Mouse (Mus musculus) limb, embryonic 12.5 days (tissue): ENCODE measurements around the gene Rab4a. TPM values are rescaled to one million over a fixed set of nuclear protein-coding genes. Genes with fewer than 3 reads are reported as not detected.

ENCODE experiments used
- ATAC-seq: fragments of 200-750 bp; cut with Nextera tagmentation; 2 replicates; pipeline ENCODE4 v1.8.0; 2017; ENCODE audit warnings: low read depth, moderate TSS enrichment; ENCODE audit not compliant: insufficient number of reproducible peaks, insufficient read depth, low FRiP score, low TSS enrichment
- H3K27ac ChIP-seq: fragments of 300-500 bp; sonication (generic); 2 replicates; pipeline ENCODE4 v1.5.1; 2016; ENCODE audit warnings: mild to moderate bottlenecking, moderate library complexity
- H3K27me3 ChIP-seq: fragments of 300-500 bp; sonication (generic); 2 replicates; pipeline ENCODE4 v1.6.1; 2016; ENCODE audit warnings: mild to moderate bottlenecking, moderate library complexity
- H3K36me3 ChIP-seq: fragments of 300-500 bp; sonication (generic); 2 replicates; pipeline ENCODE4 v1.6.1; 2016; ENCODE audit warnings: mild to moderate bottlenecking, moderate library complexity
- H3K4me1 ChIP-seq: fragments of 300-500 bp; sonication (generic); replicated peaks from 2 replicates; pipeline ENCODE4 v1.6.1; 2016
- H3K4me2 ChIP-seq: fragments of 300-500 bp; sonication (generic); 2 replicates; pipeline ENCODE4 v1.6.1; 2016; ENCODE audit warnings: mild to moderate bottlenecking, moderate library complexity
- H3K4me3 ChIP-seq: fragments of 300-500 bp; sonication (generic); replicated peaks from 2 replicates; pipeline ENCODE4 v1.5.1; 2016; ENCODE audit warnings: mild to moderate bottlenecking
- H3K9ac ChIP-seq: fragments of 300-500 bp; sonication (generic); replicated peaks from 2 replicates; pipeline ENCODE4 v1.6.1; 2016; ENCODE audit warnings: mild to moderate bottlenecking, moderate library complexity
- H3K9me3 ChIP-seq: fragments of 300-500 bp; sonication (generic); 2 replicates; pipeline ENCODE4 v1.6.1; 2016; ENCODE audit warnings: mild to moderate bottlenecking, moderate library complexity
- WGBS: fragments of 180-500 bp; shearing (Covaris S2); methylation state at CpG from one replicate; pipeline ENCODE4 v1.1.7; 2016; 5-methylcytosine and 5-hydroxymethylcytosine counted together
- polyA plus RNA-seq: library from polyadenylated mRNA; unstranded; fragments of >200 nt; fragmentation: Nextera tagmentation; extraction: Ambion mirVana; gene quantifications from 2 replicates; pipeline ENCODE4 v1.2.1, GENCODE M21; 2016

The Rab4a gene
- polyA plus RNA-seq, 1 experiment from 2014 or later: 56.3 TPM

DNA sequence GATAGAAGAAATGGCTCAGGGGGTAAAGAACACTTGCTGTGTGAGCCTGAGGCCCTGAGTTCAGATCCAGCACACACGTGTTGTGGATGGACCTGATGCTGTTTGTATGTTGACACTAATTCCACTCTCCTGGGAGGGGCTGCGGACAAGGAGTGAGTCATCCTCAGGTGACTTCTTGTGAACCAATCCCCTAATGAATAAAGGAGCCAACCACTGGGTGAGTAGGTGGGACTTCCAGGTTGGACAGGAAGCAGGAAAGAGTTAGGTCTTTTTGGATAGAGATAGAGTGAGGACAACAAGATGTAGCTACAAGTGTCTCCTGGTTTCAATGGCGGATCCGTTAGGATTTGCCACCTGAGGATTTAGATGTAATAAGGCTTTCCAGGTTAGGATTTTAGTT is 43.6 kb downstream of the Rab4a start:
- ATAC-seq: no peak
- no peaks in the 10 kb centered on the region for H3K9me3 ChIP-seq
- H3K4me1 ChIP-seq: no peaks in the 10 kb centered on the region
- peaks cover 2% of the 10 kb centered on the region; the same call in 1 of the 2 replicates for H3K36me3 ChIP-seq
- H3K27me3 ChIP-seq: no peaks in the 10 kb centered on the region
- no peak overlapping the region for H3K9ac ChIP-seq
- no peak overlapping the region for H3K4me3 ChIP-seq
- no peak overlapping the region for H3K4me2 ChIP-seq
- no peak overlapping the region for H3K27ac ChIP-seq
- 81% methylated on average over 4 of the region's 4 CpGs for WGBS

DNA sequence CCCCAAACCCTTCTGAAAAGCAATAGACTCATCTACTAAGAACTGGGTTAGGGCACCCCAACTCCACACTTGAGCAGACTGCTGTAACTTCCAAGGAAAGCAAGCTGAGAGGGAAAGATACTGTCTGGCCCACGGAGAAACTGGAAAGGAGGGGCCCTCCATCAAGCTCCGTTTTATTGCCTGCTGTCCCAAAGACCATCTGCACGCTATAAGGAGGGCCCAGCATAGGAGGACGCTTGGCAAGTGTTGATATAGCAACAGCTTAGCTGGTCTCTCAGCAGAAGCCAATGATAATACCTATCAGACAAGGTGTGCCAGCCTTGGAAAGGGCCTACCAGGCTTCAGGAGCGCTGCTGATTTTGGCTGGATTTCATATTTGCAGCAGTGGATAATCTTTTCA is 45.8 kb downstream of the Rab4a start:
- Histone ChIP-seq H3K4me3 (no peak overlapping the region), H3K4me2 (no peak overlapping the region), H3K9me3 (no peaks in the 10 kb centered on the region), H3K36me3 (no peaks in the 10 kb centered on the region), H3K9ac (no peak overlapping the region), H3K27me3 (no peaks in the 10 kb centered on the region), H3K4me1 (no peaks in the 10 kb centered on the region), H3K27ac (no peak overlapping the region)
- WGBS: 47% methylated on average over 5 of the region's 5 CpGs
- no peak for ATAC-seq

DNA sequence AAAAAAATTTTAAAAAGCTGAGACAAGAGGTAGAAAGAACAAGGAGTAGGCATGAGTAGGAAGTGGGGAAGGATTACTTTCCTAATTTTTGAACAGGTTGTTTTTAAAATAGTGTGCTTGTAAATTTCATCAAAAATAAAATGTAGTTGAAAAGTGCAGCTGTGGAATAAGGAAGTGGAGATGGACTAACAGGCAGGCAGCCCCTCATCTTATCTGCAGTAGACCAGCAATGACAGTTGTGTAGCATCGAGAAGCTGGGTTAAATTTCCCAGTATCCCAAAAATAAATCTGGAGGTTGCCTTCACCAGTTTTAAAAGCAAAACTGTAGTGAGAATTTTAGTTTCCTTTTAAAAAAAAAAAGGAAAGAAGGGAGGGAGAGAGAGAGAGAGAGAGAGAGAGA is 48.5 kb downstream of the Rab4a start:
- H3K9ac ChIP-seq: no peak overlapping the region
- no peaks in the 10 kb centered on the region; the same call in 1 of the 2 replicates for H3K4me1 ChIP-seq
- H3K27ac ChIP-seq: no peak overlapping the region
- 94% methylated on average over 1 of the region's 1 CpGs for WGBS
- H3K4me2 ChIP-seq: no peak overlapping the region
- no peaks in the 10 kb centered on the region for H3K36me3 ChIP-seq
- ATAC-seq: no peak
- H3K27me3 ChIP-seq: no peaks in the 10 kb centered on the region
- no peaks in the 10 kb centered on the region for H3K9me3 ChIP-seq
- no peak overlapping the region for H3K4me3 ChIP-seq

DNA sequence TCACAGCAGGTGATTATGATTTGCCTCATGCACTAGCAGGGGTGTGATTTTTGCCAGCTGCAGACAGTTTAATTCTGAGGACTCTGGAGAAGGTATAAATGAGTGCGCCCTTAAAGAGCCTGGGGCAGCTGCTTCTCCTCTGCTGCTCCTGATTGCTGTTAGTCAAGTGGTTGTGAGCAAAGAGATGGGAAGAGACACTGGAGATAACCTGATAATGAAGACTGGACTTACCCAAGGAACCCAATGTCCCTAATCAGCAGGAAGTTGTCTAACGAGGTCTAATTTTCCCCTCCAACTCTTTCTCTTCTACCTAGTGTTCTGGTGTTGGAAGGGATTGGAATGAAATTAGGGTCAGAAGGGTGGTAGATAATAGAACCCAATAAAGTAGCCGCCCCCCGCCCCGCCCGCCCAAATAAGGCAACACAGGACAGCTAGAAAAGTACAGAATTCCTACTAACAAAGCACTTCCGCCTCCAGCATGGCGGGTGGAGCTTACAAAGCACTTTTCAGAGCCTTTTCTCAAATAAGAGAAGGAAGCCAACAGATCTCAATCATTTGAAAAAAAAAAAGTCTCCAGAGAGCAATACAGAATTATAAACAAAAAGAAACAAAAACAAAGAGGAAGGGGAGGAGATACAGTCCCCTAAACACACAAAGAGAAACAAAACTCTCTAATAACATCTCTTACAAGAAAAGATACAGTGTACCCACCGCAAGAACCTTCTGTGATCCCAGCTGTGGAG is 49.1 kb downstream of the Rab4a start:
- H3K9ac ChIP-seq: no peak overlapping the region
- no peak for ATAC-seq
- H3K4me1 ChIP-seq: no peaks in the 10 kb centered on the region; the same call in 1 of the 2 replicates
- no peaks in the 10 kb centered on the region for H3K9me3 ChIP-seq
- no peak overlapping the region for H3K4me3 ChIP-seq
- no peak overlapping the region for H3K4me2 ChIP-seq
- no peak overlapping the region for H3K27ac ChIP-seq
- 89% methylated on average over 9 of the region's 9 CpGs for WGBS
- no peaks in the 10 kb centered on the region for H3K27me3 ChIP-seq
- H3K36me3 ChIP-seq: no peaks in the 10 kb centered on the region

DNA sequence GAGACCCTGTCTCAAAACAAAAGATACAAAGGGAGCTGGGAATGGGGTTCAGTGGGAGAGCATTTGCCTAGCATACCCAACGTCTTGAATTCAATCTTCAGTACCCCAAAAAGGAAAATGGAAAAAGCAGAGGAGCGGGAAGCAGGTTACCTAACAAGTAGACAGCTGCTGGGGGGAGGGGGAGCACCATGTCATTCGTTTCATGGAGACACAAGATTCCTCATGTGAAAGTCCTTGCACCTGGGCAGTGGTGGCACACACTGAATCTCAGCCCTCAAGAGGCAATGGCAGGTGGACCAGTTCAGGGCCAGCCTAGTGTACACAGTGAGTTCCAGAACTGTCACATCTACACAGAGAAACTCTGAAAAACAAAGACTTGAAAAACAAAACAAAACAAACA is 51.6 kb downstream of the Rab4a start:
- Histone ChIP-seq H3K4me1 (no peaks in the 10 kb centered on the region; the same call in 1 of the 2 replicates), H3K9ac (no peak overlapping the region), H3K27me3 (peaks cover 22% of the 10 kb centered on the region), H3K36me3 (no peaks in the 10 kb centered on the region), H3K9me3 (no peaks in the 10 kb centered on the region), H3K4me2 (no peak overlapping the region), H3K4me3 (no peak overlapping the region), H3K27ac (no peak overlapping the region)
- no peak for ATAC-seq
- WGBS: 68% methylated on average over 3 of the region's 3 CpGs

DNA sequence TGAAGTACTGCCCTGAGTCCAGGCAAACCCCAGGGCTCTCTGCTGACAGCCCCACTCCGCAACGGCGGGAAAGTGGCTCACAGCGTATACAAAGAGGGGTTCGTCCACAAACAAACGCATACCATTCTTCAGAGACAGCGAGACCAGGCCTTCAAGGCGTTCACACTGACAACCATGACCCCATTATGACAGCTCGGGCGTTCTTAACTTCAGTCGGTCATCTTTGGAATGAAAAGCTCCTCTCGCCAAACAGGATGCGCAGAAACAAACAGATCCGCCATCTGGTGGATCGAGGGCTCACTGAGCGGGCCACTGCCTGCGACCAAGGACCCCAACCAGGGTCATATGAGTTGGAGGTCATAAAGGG is 52.8 kb downstream of the Rab4a start:
- Histone ChIP-seq H3K27me3 (peaks cover 34% of the 10 kb centered on the region), H3K4me3 (peak overlapping the region; percentile 93), H3K4me2 (peak overlapping the region; percentile 91), H3K27ac (no peak overlapping the region), H3K36me3 (no peaks in the 10 kb centered on the region), H3K4me1 (no peaks in the 10 kb centered on the region; the same call in 1 of the 2 replicates), H3K9ac (peak overlapping the region; percentile 76), H3K9me3 (no peaks in the 10 kb centered on the region)
- ATAC-seq: no peak
- under 1% methylated on average over 17 of the region's 17 CpGs for WGBS

DNA sequence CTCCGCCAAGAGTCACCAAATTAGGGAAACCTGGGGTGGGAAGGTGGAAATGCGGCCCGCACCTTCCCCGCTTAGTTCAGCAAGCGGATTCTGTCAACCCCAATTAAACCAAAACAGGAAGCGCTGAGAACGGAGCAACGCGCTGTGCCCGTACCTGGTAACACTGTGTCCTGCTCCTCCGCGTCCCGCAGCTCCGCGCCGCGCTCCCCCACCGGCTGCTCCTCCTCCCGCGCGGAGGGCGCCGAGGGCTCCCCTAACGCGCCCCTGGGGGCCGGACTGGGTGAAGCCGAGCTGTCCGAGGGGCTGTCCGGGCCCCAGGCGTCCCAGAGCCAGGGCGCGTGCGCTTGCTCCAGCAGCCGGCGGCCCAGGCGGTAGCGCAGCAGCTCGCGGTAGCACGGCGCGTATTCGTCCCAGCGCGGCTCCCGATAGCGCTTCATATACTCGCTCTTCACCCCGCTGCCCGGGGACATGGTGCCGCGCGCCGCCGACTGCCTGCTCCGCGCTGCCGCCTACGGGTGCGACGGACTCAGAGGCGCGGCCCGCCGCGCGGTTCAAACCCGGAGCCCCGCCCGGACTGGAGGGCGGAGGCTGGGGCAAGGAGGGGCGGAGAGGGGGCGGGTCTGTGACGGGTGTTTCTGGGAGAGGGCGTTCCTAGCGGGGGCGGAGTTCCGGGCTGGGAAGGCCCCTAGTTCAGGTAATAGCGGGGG is 53.3 kb downstream of the Rab4a start:
- peak overlapping the region; percentile 93 for H3K4me3 ChIP-seq
- H3K27ac ChIP-seq: peak overlapping the region; percentile 17; the same call in 1 of the 2 replicates
- no peaks in the 10 kb centered on the region for H3K9me3 ChIP-seq
- H3K36me3 ChIP-seq: no peaks in the 10 kb centered on the region
- ATAC-seq: peak; percentile 92
- H3K4me2 ChIP-seq: peak overlapping the region; percentile 91
- peak overlapping the region; percentile 76 for H3K9ac ChIP-seq
- H3K27me3 ChIP-seq: peaks cover 38% of the 10 kb centered on the region
- under 1% methylated on average over 71 of the region's 79 CpGs for WGBS
- no peaks in the 10 kb centered on the region; the same call in 1 of the 2 replicates for H3K4me1 ChIP-seq

DNA sequence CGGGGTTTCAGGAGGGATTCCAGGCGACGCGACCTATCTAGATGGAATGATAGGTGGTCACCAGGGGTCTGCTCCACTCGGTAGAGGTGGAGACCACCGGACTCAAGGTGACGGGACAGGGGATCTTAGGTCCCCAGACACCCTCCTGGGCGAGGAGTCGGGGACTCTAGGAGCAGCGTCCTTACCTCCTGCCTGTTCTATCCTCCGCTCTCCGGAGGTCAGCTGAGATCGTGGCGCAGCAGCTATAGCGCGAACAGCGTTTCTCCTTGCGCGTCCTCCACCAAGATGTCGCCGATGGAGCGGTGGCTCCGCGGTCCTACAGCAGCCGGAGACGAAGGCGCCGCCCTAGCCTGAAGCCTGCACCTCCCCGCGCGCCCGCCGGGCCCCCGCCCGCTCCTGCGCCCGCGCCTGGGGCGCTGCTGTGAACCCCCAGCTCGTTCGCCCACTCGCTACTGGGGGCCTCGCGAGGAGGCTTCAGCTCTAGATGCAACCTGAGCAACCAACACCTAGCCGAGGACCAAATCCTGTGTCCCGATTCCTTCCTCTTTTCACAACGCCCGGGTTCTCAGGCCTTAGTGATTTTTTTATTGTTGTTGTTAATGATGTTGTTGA is 54.0 kb downstream of the Rab4a start, which contains the start of gene Ccsap:
TSS of gene Ccsap (minus strand) at position 562 of the 612 bp plus-strand sequence.
- Histone ChIP-seq H3K9ac (peak within 1 kb of the TSS; percentile 76), H3K4me3 (peak within 1 kb of the TSS; percentile 93), H3K4me2 (peak within 1 kb of the TSS; percentile 91), H3K27me3 (peaks cover 44% of the 10 kb centered on the region), H3K9me3 (no peaks in the 10 kb centered on the region), H3K4me1 (no peaks in the 10 kb centered on the region; the same call in 1 of the 2 replicates), H3K27ac (peak within 1 kb of the TSS; percentile 29; the same call in 1 of the 2 replicates), H3K36me3 (no peaks in the 10 kb centered on the region)
- peak; percentile 80 for ATAC-seq
- 2% methylated on average over 48 of the region's 48 CpGs for WGBS

DNA sequence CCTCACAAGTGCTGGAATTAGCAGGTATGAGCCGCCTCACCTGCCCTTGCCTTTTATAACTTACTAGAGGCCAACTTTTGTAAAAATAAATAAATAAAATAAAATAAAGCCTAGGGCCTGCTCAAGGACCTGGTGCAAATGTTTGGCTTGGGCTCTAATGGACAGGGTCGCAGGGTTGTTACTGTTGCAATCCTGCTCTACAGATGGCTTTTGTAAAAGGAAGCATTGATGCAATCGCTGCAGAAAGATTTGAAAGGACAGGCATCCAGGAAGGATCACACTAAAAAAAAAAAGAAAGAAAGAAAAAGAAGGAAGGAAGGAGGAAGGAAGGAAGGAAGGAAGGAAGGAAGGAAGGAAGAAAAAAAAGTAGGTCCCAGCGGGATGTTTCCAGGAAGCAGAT is 54.6 kb downstream of the Rab4a start:
- peak overlapping the region; percentile 93 for H3K4me3 ChIP-seq
- H3K4me1 ChIP-seq: no peaks in the 10 kb centered on the region; the same call in 1 of the 2 replicates
- 75% methylated on average over 4 of the region's 4 CpGs for WGBS
- ATAC-seq: no peak
- H3K9ac ChIP-seq: no peak overlapping the region
- H3K36me3 ChIP-seq: no peaks in the 10 kb centered on the region
- H3K4me2 ChIP-seq: peak overlapping the region; percentile 91
- no peaks in the 10 kb centered on the region for H3K9me3 ChIP-seq
- H3K27ac ChIP-seq: no peak overlapping the region
- peaks cover 48% of the 10 kb centered on the region for H3K27me3 ChIP-seq

DNA sequence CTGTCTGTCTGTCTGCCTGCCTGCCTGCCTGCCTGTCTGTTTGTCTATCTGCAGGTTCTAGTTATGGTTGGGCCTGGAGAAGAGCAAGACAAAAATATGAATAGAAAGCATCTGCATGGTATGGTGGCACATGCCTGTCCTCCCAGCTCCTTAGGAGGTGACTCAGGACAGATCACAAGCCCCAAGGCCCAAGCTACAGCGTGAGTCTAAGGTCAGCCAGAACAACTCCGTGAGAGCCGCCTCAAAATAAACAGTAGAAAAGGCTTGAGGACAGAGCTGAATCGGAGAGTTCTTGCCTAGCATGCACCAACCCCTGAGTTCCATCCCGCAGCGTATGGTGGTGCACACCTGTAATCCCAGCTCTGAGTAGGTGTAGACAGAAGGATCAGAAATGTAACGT is 60.0 kb downstream of the Rab4a start:
- Histone ChIP-seq H3K4me2 (no peak overlapping the region), H3K9me3 (no peaks in the 10 kb centered on the region), H3K36me3 (no peaks in the 10 kb centered on the region), H3K4me3 (no peak overlapping the region), H3K27me3 (peaks cover 44% of the 10 kb centered on the region), H3K4me1 (no peaks in the 10 kb centered on the region), H3K9ac (no peak overlapping the region), H3K27ac (no peak overlapping the region)
- no peak for ATAC-seq
- 80% methylated on average over 7 of the region's 7 CpGs for WGBS

DNA sequence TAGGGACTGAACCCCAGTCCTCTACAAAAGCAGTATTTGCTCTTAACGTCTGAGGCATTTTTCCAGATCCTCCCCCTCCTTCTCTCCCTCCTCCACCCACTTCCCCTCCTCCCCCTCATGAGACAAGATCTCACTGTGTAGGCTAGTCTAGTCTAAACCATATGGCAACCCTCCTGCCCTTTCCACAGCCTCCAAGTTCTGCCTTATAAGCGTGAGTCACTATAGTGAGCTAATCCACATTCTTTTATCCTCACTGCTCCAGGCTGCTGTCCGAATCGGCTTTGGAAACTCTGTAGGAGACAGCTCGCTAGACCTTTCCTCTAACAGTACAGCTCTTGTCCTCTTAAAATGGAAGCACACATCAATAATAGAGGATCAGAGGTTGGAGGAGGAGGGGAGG is 61.2 kb downstream of the Rab4a start:
- Histone ChIP-seq H3K4me3 (no peak overlapping the region), H3K4me2 (no peak overlapping the region), H3K27ac (no peak overlapping the region), H3K27me3 (peaks cover 34% of the 10 kb centered on the region), H3K36me3 (no peaks in the 10 kb centered on the region), H3K4me1 (no peaks in the 10 kb centered on the region), H3K9me3 (no peaks in the 10 kb centered on the region), H3K9ac (no peak overlapping the region)
- 50% methylated on average over 5 of the region's 5 CpGs for WGBS
- ATAC-seq: no peak
